Mouse (Mus musculus) right cerebral cortex, postnatal 10 days (tissue): ENCODE results near the gene Ehmt1.

Source experiments
- DNase-seq, 2 experiments: peaks; one replicate each; pipeline ENCODE4 v3.0.0; 2021; ENCODE audit warnings: low spot score in 2 of 2

Ehmt1 gene

GRCm38 (mm10) chr2:24912189-24912588, 7.2 kb downstream of the Ehmt1 start:
- DNase-seq = no peak

- DNase-seq = no peak
These were observed 8.9 kb downstream of the Ehmt1 start for GRCm38 (mm10) chr2:24910481-24910880.

GRCm38 (mm10) chr2:24905653-24906155, 13.7 kb downstream of the Ehmt1 start:
- DNase-seq = no peak

GRCm38 (mm10) chr2:24904823-24905652, 14.4 kb downstream of the Ehmt1 start:
- no peak for DNase-seq

GRCm38 (mm10) chr2:24902999-24903398, 16.4 kb downstream of the Ehmt1 start:
- DNase-seq = no peak

- DNase-seq = peak; percentile 40 to 54
These were observed 18.4 kb downstream of the Ehmt1 start for GRCm38 (mm10) chr2:24901055-24901454.

GRCm38 (mm10) chr2:24899292-24899691, 20.1 kb downstream of the Ehmt1 start:
- no peak for DNase-seq

GRCm38 (mm10) chr2:24896761-24897160, 22.7 kb downstream of the Ehmt1 start:
- no peak for DNase-seq

- DNase-seq = no peak
These were observed 25.2 kb downstream of the Ehmt1 start for GRCm38 (mm10) chr2:24894211-24894610.

- no peak for DNase-seq
These were observed 27.1 kb downstream of the Ehmt1 start for GRCm38 (mm10) chr2:24892318-24892717.

GRCm38 (mm10) chr2:24890541-24891447, 28.6 kb downstream of the Ehmt1 start:
- no peak for DNase-seq

- DNase-seq = no peak
These were observed 30.5 kb downstream of the Ehmt1 start for GRCm38 (mm10) chr2:24888895-24889294.

- DNase-seq = no peak
These were observed 38.7 kb downstream of the Ehmt1 start for GRCm38 (mm10) chr2:24880686-24881085.

GRCm38 (mm10) chr2:24870952-24871351, 48.5 kb downstream of the Ehmt1 start:
- no peak for DNase-seq

GRCm38 (mm10) chr2:24863010-24863409, 56.4 kb downstream of the Ehmt1 start:
- DNase-seq = peak in 1 of 2 experiments; percentile 33

GRCm38 (mm10) chr2:24852408-24852807, 67.0 kb downstream of the Ehmt1 start:
- no peak for DNase-seq

GRCm38 (mm10) chr2:24846557-24846956, 72.9 kb downstream of the Ehmt1 start:
- DNase-seq = no peak

- DNase-seq = no peak
These were observed 74.2 kb downstream of the Ehmt1 start for GRCm38 (mm10) chr2:24845256-24845655.

- DNase-seq = no peak
These were observed 88.8 kb downstream of the Ehmt1 start for GRCm38 (mm10) chr2:24830614-24831013.

GRCm38 (mm10) chr2:24809746-24810145, 109.7 kb downstream of the Ehmt1 start:
- DNase-seq = no peak

GRCm38 (mm10) chr2:24807691-24808090, 111.7 kb downstream of the Ehmt1 start:
- no peak for DNase-seq

- DNase-seq = peak; percentile 57 to 62
These were observed 112.4 kb downstream of the Ehmt1 start for GRCm38 (mm10) chr2:24807036-24807435.
